Mouse (Mus musculus): Measurements from ENCODE around the gene Nckap5l.

- no peak for TF ChIP-seq POLR2A (IDR thresholded peaks at IDR 0.05; ENCODE audit: insufficient read depth, low read depth, low read length)
- TF ChIP-seq CTCF (IDR thresholded peaks at IDR 0.05; ENCODE audit: insufficient read depth, low read depth, low read length) = no peak
Observed at GRCm38 (mm10) chr15:99416957-99417356, 40.6 kb downstream of the Nckap5l start.

Measured in olfactory bulb, adult 2 months (tissue).